Mouse (Mus musculus): Measurements from ENCODE around the gene Ttc7b. TPM values are rescaled to one million over a fixed set of nuclear protein-coding genes. Genes with fewer than 3 reads are reported as not detected.

The Ttc7b gene
- polyA plus RNA-seq, 1 experiment from 2014 or later, result 3.9 TPM

DNA sequence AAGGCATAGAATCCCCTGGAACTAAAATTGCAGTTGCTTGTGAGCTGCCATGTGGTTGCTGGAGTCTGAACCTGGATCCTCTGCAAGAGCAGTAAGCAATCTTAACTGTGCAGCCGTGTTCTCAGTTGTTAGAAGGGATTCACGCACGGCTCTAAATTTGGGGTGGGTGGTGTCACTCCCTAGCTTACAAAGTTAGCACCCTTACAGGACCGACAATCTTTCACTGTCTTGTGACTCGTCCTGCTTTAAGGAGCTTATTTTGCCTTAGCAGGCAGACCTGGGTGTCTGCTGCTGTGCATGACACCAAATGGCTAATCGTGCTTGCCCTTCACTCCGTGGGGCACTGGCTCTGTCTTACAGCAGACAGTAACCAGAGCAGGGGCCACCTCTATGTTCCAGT, 217.5 kb downstream of the Ttc7b start:
- 45% methylated on average over 7 of the region's 7 CpGs for WGBS
- Histone ChIP-seq H3K9ac (replicated peaks; ENCODE audit: low read length) (no peak overlapping the region), H3K4me2 (replicated peaks; ENCODE audit: low read depth, low read length) (no peak overlapping the region), H3K36me3 (ENCODE audit: insufficient read depth, low read length) (peaks cover 6% of the 10 kb centered on the region; the same call in 1 of the 2 replicates), H3K9me3 (ENCODE audit: low read length) (no peaks in the 10 kb centered on the region), H3K27ac (ENCODE audit: low read length) (no peak overlapping the region), H3K4me1 (ENCODE audit: insufficient read depth, low read length) (peaks cover 10% of the 10 kb centered on the region; the same call in 1 of the 2 replicates), H3K4me3 (ENCODE audit: low read length) (no peak overlapping the region), H3K27me3 (ENCODE audit: insufficient read depth, low read length) (no peaks in the 10 kb centered on the region)
- no peak for ATAC-seq (ENCODE audit: low FRiP score, low TSS enrichment)

DNA sequence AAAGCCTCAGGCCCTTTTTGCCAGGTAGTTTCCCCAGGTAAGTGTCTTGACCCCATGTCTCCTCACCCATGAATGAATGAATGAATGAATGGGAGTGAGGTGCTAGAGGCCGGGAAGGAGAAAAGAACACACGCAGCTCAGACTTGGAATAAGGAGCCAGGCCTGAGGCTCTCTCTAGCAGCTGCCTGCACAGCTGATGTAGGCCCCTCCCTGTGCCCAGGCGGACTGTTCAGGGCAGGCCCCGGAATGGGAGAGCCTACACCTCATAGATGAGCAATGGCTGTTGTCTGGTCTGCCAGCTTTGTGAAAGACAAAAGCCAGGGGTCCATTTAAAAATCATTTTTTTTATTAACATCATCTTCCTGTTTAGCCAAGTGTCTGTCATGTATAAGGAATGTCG, 220.2 kb downstream of the Ttc7b start:
- WGBS, result 94% methylated on average over 5 of the region's 5 CpGs
- Histone ChIP-seq H3K27me3 (ENCODE audit: insufficient read depth, low read length) (no peaks in the 10 kb centered on the region), H3K4me1 (ENCODE audit: insufficient read depth, low read length) (peaks cover 10% of the 10 kb centered on the region; the same call in 1 of the 2 replicates), H3K36me3 (ENCODE audit: insufficient read depth, low read length) (peaks cover 6% of the 10 kb centered on the region; the same call in 1 of the 2 replicates), H3K9me3 (ENCODE audit: low read length) (no peaks in the 10 kb centered on the region), H3K4me2 (replicated peaks; ENCODE audit: low read depth, low read length) (no peak overlapping the region), H3K9ac (replicated peaks; ENCODE audit: low read length) (no peak overlapping the region), H3K4me3 (ENCODE audit: low read length) (no peak overlapping the region), H3K27ac (ENCODE audit: low read length) (no peak overlapping the region)
- ATAC-seq (ENCODE audit: low FRiP score, low TSS enrichment), result no peak

DNA sequence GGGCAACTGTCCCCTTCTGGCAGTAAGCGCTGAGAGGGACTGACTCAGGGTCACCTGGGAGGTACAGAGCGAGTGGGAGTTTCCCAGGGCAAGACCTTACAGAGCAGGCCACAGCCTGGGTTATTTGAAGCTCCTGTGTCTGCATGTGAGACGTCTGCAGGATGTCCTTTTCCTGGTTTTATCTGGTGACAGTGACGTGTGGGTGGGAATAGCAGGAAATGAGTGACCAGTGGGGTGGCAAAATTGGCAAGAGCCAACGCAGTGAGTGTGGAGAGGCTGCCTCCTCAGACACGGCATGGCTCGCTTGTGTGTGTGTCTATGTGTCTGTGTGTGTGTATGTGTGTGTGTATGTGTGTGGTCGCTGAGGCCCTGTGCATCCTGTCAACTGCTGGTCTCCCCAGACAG, 221.3 kb downstream of the Ttc7b start:
- peak; percentile 61 for ATAC-seq (ENCODE audit: low FRiP score, low TSS enrichment)

DNA sequence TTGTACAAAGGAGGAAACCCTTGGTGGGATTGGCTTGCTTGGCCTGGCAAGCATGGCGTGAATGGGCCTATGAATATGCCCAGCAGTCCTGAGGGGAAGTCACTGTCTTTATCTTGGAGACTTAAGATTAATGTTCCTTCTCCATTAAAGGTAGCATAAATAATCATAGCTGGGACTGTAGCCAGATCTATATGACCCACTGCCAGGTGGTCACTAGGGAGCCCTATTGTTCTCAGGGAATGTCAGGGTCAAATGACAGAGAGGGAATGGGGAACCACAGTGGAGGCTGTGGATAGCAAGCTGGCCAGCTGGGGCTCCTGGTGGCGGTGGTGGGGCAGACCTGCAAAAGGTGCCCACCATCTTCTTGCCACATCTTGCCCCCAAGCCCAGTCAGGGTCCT, 221.8 kb downstream of the Ttc7b start:
- ATAC-seq (ENCODE audit: low FRiP score, low TSS enrichment), result no peak
- Histone ChIP-seq H3K4me2 (replicated peaks; ENCODE audit: low read depth, low read length) (no peak overlapping the region), H3K9ac (replicated peaks; ENCODE audit: low read length) (no peak overlapping the region), H3K27ac (ENCODE audit: low read length) (peak overlapping the region; percentile 57; the same call in 1 of the 2 replicates), H3K4me3 (ENCODE audit: low read length) (no peak overlapping the region), H3K36me3 (ENCODE audit: insufficient read depth, low read length) (peaks cover 6% of the 10 kb centered on the region; the same call in 1 of the 2 replicates), H3K4me1 (ENCODE audit: insufficient read depth, low read length) (peaks cover 10% of the 10 kb centered on the region; the same call in 1 of the 2 replicates), H3K9me3 (ENCODE audit: low read length) (peaks cover 5% of the 10 kb centered on the region; the same call in 1 of the 2 replicates), H3K27me3 (ENCODE audit: insufficient read depth, low read length) (no peaks in the 10 kb centered on the region)
- 77% methylated on average over 2 of the region's 2 CpGs for WGBS

More for the DNA sequence above, 221.3 kb downstream of the Ttc7b start:
- H3K4me3 ChIP-seq (ENCODE audit: low read length), result no peak overlapping the region
- WGBS, result 40% methylated on average over 8 of the region's 8 CpGs
- H3K27me3 ChIP-seq (ENCODE audit: insufficient read depth, low read length), result no peaks in the 10 kb centered on the region
- peaks cover 10% of the 10 kb centered on the region; the same call in 1 of the 2 replicates for H3K4me1 ChIP-seq (ENCODE audit: insufficient read depth, low read length)
- H3K4me2 ChIP-seq (replicated peaks; ENCODE audit: low read depth, low read length), result no peak overlapping the region
- H3K36me3 ChIP-seq (ENCODE audit: insufficient read depth, low read length), result peaks cover 6% of the 10 kb centered on the region; the same call in 1 of the 2 replicates
- H3K9ac ChIP-seq (replicated peaks; ENCODE audit: low read length), result no peak overlapping the region
- H3K27ac ChIP-seq (ENCODE audit: low read length), result peak overlapping the region; percentile 57
- peaks cover 5% of the 10 kb centered on the region; the same call in 1 of the 2 replicates for H3K9me3 ChIP-seq (ENCODE audit: low read length)

DNA sequence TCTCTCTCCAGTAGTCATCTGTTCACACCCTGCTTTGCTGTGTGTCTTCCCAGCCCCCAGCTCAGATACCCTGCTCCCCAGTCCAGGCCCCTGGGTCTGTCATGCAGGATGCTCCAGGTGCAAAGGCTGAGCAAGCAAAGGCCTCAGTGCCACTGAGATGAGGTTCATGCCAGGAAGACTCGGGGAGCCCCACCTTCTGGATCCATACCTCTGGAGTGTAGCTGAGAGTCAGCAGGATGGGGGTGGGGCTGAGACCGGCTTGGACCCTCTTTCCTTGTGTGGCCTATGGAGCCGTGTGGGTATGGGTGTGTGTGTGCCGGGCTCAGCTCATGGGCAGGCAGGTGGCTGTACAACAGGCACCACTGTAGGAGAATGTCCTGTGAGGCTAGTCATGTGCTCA, 222.7 kb downstream of the Ttc7b start:
- H3K4me3 ChIP-seq (ENCODE audit: low read length), result no peak overlapping the region
- no peak overlapping the region for H3K9ac ChIP-seq (replicated peaks; ENCODE audit: low read length)
- H3K4me2 ChIP-seq (replicated peaks; ENCODE audit: low read depth, low read length), result no peak overlapping the region
- H3K4me1 ChIP-seq (ENCODE audit: insufficient read depth, low read length), result peaks cover 10% of the 10 kb centered on the region; the same call in 1 of the 2 replicates
- H3K27me3 ChIP-seq (ENCODE audit: insufficient read depth, low read length), result no peaks in the 10 kb centered on the region
- 0 out of 2 replicates have a peak overlapping the region, but pooled peaks have one; percentile 49 for H3K27ac ChIP-seq (ENCODE audit: low read length)
- no peak for ATAC-seq (ENCODE audit: low FRiP score, low TSS enrichment)
- WGBS, result 84% methylated on average over 4 of the region's 4 CpGs
- H3K9me3 ChIP-seq (ENCODE audit: low read length), result peaks cover 5% of the 10 kb centered on the region; the same call in 1 of the 2 replicates
- peaks cover 6% of the 10 kb centered on the region; the same call in 1 of the 2 replicates for H3K36me3 ChIP-seq (ENCODE audit: insufficient read depth, low read length)

DNA sequence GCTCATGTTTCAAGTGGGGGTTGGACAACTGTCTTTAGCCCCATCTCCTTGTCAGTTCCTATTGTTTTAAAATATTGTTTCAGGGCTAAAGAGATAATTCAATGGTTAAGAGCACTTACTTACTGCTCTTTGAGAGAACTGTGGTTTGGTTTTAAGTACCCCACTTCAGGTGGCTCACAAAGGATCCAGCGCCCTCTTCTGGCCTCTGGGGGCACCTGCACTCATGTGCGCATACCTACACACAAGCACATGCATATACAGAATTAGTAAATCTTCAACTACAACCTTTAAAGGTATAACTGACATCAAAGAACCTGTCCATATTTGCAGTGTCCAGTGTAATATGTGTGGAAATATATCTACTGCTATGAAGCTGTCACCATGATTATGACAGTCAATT, 226.2 kb downstream of the Ttc7b start:
- Histone ChIP-seq H3K27ac (ENCODE audit: low read length) (no peak overlapping the region), H3K4me2 (replicated peaks; ENCODE audit: low read depth, low read length) (no peak overlapping the region), H3K27me3 (ENCODE audit: insufficient read depth, low read length) (no peaks in the 10 kb centered on the region), H3K9me3 (ENCODE audit: low read length) (peaks cover 5% of the 10 kb centered on the region; the same call in 1 of the 2 replicates), H3K4me1 (ENCODE audit: insufficient read depth, low read length) (peaks cover 26% of the 10 kb centered on the region), H3K36me3 (ENCODE audit: insufficient read depth, low read length) (no peaks in the 10 kb centered on the region), H3K4me3 (ENCODE audit: low read length) (no peak overlapping the region), H3K9ac (replicated peaks; ENCODE audit: low read length) (no peak overlapping the region)
- no peak for ATAC-seq (ENCODE audit: low FRiP score, low TSS enrichment)
- whole genome bisulfite sequencing, result 86% methylated on average over 2 of the region's 2 CpGs

DNA sequence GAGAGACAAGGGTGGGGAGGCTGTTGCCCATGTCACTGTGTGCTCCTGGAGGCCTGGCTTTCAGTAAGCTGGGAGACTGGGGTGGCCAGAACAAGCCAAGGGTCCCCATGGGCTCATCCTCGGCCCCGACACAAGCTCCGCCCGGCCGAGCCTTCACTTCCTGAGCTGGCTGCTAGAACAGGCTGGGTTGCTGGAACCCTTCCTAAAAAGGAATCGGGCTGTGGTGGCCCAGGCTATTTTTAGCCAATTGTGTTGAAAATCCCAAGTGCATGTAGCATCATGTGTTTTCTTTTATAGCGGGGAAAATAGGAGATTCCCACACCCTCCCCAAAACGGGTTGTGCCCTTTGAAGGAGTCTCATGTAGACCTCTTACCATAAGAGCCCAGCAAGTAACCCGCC, 226.7 kb downstream of the Ttc7b start:
- WGBS, result 81% methylated on average over 9 of the region's 9 CpGs
- ATAC-seq (ENCODE audit: low FRiP score, low TSS enrichment), result no peak
- no peak overlapping the region for H3K27ac ChIP-seq (ENCODE audit: low read length)
- no peak overlapping the region for H3K4me2 ChIP-seq (replicated peaks; ENCODE audit: low read depth, low read length)
- peaks cover 5% of the 10 kb centered on the region; the same call in 1 of the 2 replicates for H3K9me3 ChIP-seq (ENCODE audit: low read length)
- H3K4me3 ChIP-seq (ENCODE audit: low read length), result no peak overlapping the region
- H3K36me3 ChIP-seq (ENCODE audit: insufficient read depth, low read length), result no peaks in the 10 kb centered on the region
- H3K9ac ChIP-seq (replicated peaks; ENCODE audit: low read length), result no peak overlapping the region
- H3K27me3 ChIP-seq (ENCODE audit: insufficient read depth, low read length), result no peaks in the 10 kb centered on the region
- H3K4me1 ChIP-seq (ENCODE audit: insufficient read depth, low read length), result peaks cover 26% of the 10 kb centered on the region

DNA sequence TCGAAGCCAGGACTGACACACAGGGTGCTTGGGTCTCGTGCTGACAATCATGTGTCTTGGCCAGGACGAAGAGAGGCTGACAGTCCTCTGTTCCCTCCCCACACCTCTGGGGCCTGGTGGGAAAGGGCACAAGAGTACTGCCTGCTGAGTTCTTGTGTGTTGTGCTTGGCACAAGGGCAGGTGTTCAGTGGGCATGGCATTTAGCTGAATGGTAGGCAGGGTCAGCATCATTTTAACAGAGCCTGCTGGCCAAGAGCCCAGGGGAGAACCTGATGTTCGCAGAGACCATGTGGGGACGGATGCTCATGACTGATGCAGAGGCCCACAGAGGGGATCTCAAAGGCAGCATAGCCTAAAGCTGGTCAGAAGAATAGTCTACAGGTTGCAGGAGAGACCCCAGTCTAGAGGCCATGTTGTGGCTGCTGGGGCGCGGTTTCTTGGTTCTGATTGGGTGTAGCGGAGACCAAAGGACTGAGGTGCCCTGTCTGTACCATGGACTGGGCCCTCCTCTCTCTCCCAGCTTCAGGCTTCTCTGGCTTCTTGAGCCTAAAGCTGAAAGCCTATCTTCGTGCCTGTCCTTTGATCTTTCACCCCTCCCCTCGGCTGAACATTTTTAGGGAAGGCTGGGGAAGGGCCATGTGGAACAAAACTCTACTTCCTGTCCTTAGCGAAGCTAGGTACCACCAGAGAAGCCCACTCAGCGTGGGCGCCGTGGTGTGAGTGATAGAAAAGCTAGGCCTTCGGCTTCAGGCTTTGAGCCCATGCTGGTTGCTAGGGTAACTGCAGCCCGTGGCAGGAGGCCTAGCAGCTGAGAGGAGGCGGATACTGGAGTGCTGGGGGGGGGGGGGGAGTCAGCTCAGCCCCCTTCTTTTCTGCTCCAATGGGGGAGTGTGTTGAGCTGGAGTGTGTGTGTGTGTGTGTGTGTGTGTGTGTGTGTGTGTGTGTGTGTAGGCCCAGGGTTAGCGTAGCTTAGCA, 229.6 kb downstream of the Ttc7b start:
- H3K4me2 ChIP-seq (replicated peaks; ENCODE audit: low read depth, low read length), result no peak overlapping the region
- no peak overlapping the region for H3K27ac ChIP-seq (ENCODE audit: low read length)
- H3K9ac ChIP-seq (replicated peaks; ENCODE audit: low read length), result 0 out of 2 replicates have a peak overlapping the region, but pooled peaks have one; percentile 12
- ATAC-seq (ENCODE audit: low FRiP score, low TSS enrichment), result peak; percentile 49
- no peaks in the 10 kb centered on the region for H3K27me3 ChIP-seq (ENCODE audit: insufficient read depth, low read length)
- WGBS, result 45% methylated on average over 18 of the region's 18 CpGs
- H3K36me3 ChIP-seq (ENCODE audit: insufficient read depth, low read length), result no peaks in the 10 kb centered on the region
- no peak overlapping the region for H3K4me3 ChIP-seq (ENCODE audit: low read length)
- H3K9me3 ChIP-seq (ENCODE audit: low read length), result peaks cover 5% of the 10 kb centered on the region; the same call in 1 of the 2 replicates
- peaks cover 27% of the 10 kb centered on the region for H3K4me1 ChIP-seq (ENCODE audit: insufficient read depth, low read length)

DNA sequence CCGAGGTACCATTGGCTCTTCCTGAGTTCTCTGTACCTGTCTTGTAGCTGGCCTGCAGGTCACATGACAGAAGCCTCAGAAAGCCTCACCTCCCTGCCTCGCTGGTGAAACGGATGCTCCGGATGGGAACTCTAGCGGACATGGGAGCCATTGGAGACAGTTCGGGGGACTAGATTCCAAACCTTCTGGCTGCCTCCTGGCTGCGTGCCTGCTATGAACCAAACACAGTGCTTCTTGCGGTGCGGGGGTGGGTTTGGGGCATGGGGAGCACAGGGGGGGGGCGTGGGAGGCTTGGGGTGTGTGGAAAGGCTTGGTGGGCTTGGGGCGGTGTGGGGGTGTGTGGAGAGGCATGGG, 230.5 kb downstream of the Ttc7b start:
- 42% methylated on average over 10 of the region's 11 CpGs for WGBS
- H3K4me2 ChIP-seq (replicated peaks; ENCODE audit: low read depth, low read length), result no peak overlapping the region
- no peaks in the 10 kb centered on the region for H3K36me3 ChIP-seq (ENCODE audit: insufficient read depth, low read length)
- peaks cover 27% of the 10 kb centered on the region for H3K4me1 ChIP-seq (ENCODE audit: insufficient read depth, low read length)
- peaks cover 5% of the 10 kb centered on the region; the same call in 1 of the 2 replicates for H3K9me3 ChIP-seq (ENCODE audit: low read length)
- no peak; the same call in 1 of the 2 replicates for ATAC-seq (ENCODE audit: low FRiP score, low TSS enrichment)
- H3K4me3 ChIP-seq (ENCODE audit: low read length), result no peak overlapping the region
- H3K9ac ChIP-seq (replicated peaks; ENCODE audit: low read length), result no peak overlapping the region
- H3K27ac ChIP-seq (ENCODE audit: low read length), result peak overlapping the region; percentile 13
- no peaks in the 10 kb centered on the region for H3K27me3 ChIP-seq (ENCODE audit: insufficient read depth, low read length)

Data from kidney, embryonic 16.5 days (tissue).